Mouse (Mus musculus): ENCODE measurements around the gene Zbp1.

Zbp1 gene

DNA sequence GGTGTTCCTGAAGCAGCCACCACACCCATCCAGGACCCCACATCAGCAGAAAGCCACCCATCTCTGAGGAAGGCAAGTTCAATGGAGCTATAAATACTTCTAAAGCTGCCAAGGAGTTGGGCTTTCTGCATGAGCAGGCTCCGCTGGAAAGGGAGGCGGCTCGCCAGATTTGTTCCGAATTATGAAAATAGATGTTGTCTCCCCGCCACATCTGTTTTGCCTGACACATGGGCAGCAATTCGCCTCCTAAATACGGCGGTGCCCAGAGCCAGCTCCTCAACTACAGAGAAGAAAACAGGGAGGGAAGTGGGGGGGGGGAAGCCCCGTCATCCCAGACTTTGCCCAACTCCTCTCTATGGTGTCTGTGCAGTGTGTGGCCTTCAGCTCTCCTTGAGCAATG lies 33.0 kb upstream of the Zbp1 start:
- TF ChIP-seq GATA4 (IDR thresholded peaks at IDR 0.05; ENCODE audit: insufficient replicate concordance, low read length), result no peak

DNA sequence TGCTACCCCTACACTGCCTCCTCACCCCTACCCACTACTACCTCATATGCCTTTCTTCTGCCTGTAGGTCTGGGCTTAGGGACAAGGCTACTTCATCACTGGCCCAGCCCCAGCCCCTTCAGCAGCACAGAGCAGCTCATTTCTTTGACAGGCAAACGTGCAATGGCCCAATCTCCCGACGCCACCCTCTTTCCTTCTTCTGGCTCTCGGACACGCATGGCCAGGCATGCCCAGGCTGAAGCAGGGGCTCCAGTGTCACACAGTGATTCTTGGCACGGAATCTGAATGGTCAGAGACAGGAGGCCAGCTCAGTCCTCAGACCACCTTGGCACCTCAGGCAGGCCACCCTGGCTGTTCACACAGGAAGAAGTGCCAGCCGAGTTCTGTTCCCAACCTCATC lies 32.4 kb upstream of the Zbp1 start:
- TF ChIP-seq GATA4 (IDR thresholded peaks at IDR 0.05; ENCODE audit: insufficient replicate concordance, low read length), result no peak

DNA sequence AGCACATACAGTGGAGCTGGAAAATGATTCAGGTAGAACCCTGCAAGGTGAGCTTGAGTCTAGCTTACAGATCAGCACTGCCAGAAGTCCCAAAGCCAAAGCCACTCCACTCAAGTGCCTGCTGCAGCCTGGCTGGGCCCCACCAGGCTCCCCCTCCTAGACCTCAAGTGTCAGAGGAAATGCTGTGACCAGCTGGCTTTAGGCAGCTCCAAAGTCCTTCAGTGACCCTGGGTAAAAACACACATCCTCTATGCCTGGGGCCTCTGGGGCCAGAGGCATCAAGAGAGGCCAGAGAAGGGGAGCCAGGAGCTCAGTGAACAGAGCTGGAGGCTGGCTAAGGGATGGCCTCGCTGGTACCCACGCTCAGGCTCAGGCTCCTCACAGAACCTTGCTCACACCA lies 31.7 kb upstream of the Zbp1 start:
- no peak for TF ChIP-seq GATA4 (IDR thresholded peaks at IDR 0.05; ENCODE audit: insufficient replicate concordance, low read length)

DNA sequence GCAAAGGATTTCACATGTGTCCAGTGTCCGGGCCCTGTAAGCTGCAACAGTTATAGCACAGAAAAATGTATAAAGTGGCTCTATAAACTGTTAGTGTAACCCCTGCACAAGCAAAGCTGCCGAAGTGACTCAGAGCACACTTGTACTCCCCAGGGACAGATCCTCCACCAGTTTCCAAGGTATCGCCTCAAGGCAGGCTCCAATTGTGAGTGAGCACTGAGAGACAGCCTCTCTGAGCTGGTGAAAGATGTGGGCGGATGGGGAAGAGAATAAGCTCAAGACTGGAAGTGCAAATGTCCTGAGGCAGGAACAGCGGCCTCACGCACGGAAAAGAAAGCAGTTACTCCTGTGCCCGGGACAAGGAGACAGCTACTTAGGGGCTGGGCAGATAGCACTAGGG lies 31.2 kb upstream of the Zbp1 start:
- no peak for TF ChIP-seq GATA4 (IDR thresholded peaks at IDR 0.05; ENCODE audit: insufficient replicate concordance, low read length)

GRCm38 (mm10) chr2:173249386-173249785 lies 30.7 kb upstream of the Zbp1 start:
- TF ChIP-seq GATA4 (IDR thresholded peaks at IDR 0.05; ENCODE audit: insufficient replicate concordance, low read length), result no peak

GRCm38 (mm10) chr2:173248822-173249221 lies 30.1 kb upstream of the Zbp1 start:
- no peak for TF ChIP-seq GATA4 (IDR thresholded peaks at IDR 0.05; ENCODE audit: insufficient replicate concordance, low read length)

GRCm38 (mm10) chr2:173247911-173248310 lies 29.2 kb upstream of the Zbp1 start:
- TF ChIP-seq GATA4 (IDR thresholded peaks at IDR 0.05; ENCODE audit: insufficient replicate concordance, low read length), result no peak

- TF ChIP-seq GATA4 (IDR thresholded peaks at IDR 0.05; ENCODE audit: insufficient replicate concordance, low read length), result no peak
Measured at GRCm38 (mm10) chr2:173247197-173247596, 28.5 kb upstream of the Zbp1 start.

- TF ChIP-seq GATA4 (IDR thresholded peaks at IDR 0.05; ENCODE audit: insufficient replicate concordance, low read length), result no peak
Measured at GRCm38 (mm10) chr2:173246688-173247087, 28.0 kb upstream of the Zbp1 start.

- no peak for TF ChIP-seq GATA4 (IDR thresholded peaks at IDR 0.05; ENCODE audit: insufficient replicate concordance, low read length)
Measured at GRCm38 (mm10) chr2:173245258-173245657, 26.5 kb upstream of the Zbp1 start.

DNA sequence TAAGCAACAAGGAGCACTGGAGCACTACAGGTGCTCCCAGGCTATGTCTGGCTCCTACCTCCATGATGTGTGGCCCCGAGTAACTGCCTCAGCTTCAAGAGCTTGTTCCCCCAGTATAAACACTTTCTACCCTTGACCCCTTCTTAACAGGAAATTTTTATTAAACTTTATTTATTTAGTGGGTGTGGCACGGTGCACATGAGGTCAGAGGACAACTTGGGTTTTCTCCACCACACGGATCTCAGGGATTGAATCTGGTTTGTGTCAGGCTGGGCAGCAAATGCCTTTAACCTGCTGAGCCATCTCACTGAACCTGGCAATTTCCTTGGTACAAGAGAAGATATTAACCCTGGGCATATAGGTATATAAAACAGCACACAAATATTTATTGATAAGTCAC lies 25.4 kb upstream of the Zbp1 start:
- no peak for TF ChIP-seq GATA4 (IDR thresholded peaks at IDR 0.05; ENCODE audit: insufficient replicate concordance, low read length)

DNA sequence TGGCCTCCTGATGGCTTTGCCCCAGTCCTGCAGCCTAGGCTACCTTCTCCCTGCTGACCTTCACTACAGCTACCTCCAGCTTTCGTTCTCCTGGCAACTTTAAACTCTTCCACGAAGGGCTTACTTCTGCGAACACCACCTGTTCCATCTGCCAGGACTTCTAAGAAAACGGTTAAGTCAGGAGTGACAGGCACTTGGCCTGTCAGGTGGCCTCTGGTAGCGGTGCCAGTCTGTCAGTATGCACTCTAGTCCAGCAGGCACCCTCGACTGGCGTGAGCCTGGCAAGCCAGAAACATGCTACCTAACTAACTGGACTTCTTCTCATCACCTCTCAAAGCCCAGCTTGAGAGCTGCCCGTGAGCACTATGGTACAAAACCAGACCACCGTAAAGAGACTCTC lies 24.9 kb upstream of the Zbp1 start:
- TF ChIP-seq GATA4 (IDR thresholded peaks at IDR 0.05; ENCODE audit: insufficient replicate concordance, low read length), result no peak

DNA sequence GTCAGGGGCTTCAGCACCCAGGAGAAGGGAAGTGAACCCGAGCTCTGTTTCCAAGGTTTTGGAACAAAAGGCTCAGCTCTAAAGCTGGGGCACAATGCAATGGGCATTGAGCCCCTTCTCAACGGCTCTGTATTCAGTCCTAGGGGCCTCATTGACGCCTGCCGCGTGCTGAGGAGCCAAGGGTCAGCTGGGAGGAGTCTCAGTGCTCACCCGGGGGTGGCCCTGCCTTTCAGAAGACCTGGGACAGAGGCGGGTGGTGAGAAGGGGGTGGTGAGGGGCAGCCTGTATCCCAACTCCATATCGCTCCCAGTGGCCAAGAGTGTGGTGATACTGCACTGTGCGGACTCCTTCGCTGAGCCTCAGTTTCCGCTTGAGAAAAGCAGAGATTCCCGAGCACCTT lies 24.2 kb upstream of the Zbp1 start:
- TF ChIP-seq GATA4 (IDR thresholded peaks at IDR 0.05; ENCODE audit: insufficient replicate concordance, low read length), result no peak

GRCm38 (mm10) chr2:173240738-173241137 lies 22.0 kb upstream of the Zbp1 start:
- TF ChIP-seq GATA4 (IDR thresholded peaks at IDR 0.05; ENCODE audit: insufficient replicate concordance, low read length), result no peak

GRCm38 (mm10) chr2:173238522-173238921 lies 19.8 kb upstream of the Zbp1 start:
- no peak for TF ChIP-seq GATA4 (IDR thresholded peaks at IDR 0.05; ENCODE audit: insufficient replicate concordance, low read length)

DNA sequence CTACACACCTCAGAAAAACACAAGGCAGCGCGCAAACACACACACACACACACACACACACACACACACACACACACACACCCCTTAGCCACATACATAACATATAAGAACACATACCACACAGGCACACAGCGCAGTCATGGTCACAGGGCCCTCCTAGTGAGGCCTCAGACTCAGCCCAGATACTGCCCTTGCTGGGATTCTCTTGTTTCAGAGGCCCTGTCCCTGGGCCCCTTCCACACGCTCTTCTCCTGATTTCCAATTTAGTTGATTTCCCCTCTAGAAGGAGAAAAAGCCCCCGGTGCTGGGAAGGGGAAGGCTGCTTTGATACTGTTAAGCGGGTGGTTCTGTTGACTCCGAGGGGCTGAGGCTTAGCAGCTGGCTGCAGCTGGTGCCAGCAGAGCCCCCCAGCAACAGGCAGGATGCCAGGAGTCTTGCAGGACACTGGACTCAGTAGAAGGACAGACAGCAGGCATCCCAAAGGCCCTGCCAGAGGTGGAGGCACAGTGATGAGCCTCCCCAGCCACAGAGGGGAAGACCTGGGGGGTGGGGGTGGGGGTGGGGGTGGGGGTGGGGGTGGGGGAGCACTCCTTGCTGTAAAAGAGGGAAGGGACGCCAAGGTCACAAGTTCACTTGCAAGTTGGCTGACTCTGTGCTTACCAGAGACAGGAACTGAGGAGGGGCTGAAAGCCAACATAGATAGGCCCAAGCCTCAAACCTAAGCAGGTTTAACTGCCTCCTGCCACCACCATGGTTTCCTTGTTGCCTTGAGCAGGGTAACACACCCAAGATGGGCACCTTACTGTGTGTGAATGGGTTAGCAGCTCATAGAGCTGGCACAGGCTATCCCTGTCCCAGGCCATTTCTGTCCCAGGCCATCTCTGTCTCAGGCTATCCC lies 17.0 kb upstream of the Zbp1 start:
- no peak for TF ChIP-seq GATA4 (IDR thresholded peaks at IDR 0.05; ENCODE audit: insufficient replicate concordance, low read length)

GRCm38 (mm10) chr2:173232766-173233099 lies 14.0 kb upstream of the Zbp1 start:
- TF ChIP-seq GATA4 (IDR thresholded peaks at IDR 0.05; ENCODE audit: insufficient replicate concordance, low read length), result no peak
